Mouse (Mus musculus) lung, postnatal 0 days (tissue): ENCODE data around the gene Gm826.

Experiments
- CTCF ChIP-seq: IDR thresholded peaks from 2 replicates; pipeline ENCODE4 v1.5.1; 2016; ENCODE audit warnings: antibody characterized with exemption, mild to moderate bottlenecking
- EP300 ChIP-seq: IDR thresholded peaks from 2 replicates; pipeline ENCODE4 v1.6.1; 2016; ENCODE audit warnings: antibody characterized with exemption, mild to moderate bottlenecking, control low read depth

- TF ChIP-seq CTCF (no peak), EP300 (no peak)
Observed at GRCm38 (mm10) chr2:160364128-160364650, 30.2 kb upstream of the Gm826 start.
